Mouse (Mus musculus): ENCODE data around the gene Kctd12.
A peak's percentile ranks its signal among the peaks of the same experiment; 100 is the strongest.

DNA sequence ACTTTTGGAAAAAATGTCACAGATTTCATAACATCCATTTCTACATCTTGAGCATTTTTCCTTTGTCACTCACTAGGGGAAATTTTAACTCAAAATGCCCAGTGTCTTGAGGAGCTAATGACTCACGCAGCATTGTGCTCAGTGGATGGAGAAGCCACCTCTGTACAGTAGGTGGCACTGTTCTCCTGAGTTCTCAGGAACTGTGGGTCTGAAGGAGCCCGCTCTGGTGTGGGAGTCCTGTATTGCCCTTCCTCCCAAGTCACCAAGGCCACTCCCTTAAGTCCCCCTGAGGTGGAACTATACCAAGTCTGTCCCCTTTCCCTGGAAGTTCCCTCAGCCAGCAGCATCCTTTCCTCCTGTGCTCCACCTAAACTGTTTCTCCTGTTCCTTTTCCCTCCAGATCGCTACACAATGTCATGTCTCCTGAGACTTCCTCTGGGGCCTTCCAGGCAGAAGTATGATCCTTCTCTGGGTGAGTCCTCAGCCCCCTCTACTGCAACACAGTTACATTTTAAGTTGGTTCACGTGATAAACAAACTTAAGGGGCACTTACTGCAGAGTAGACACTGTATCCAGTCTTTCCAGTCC, 30.2 kb upstream of the Kctd12 start:
- TF ChIP-seq CTCF (IDR thresholded peaks at IDR 0.05; ENCODE audit: control insufficient read depth, insufficient read depth, insufficient read length) (peak; percentile 67), MYOG (IDR thresholded peaks at IDR 0.05; ENCODE audit: control insufficient read depth, extremely low read depth, insufficient read length) (no peak), MYOD1 (IDR thresholded peaks at IDR 0.05; ENCODE audit: control insufficient read depth, insufficient read length, low read depth) (no peak), MAX (IDR thresholded peaks at IDR 0.05) (no peak), FOSL1 (IDR thresholded peaks at IDR 0.05; ENCODE audit: insufficient read depth, low read length, poor library complexity, severe bottlenecking) (no peak), CEBPB (IDR thresholded peaks at IDR 0.05; ENCODE audit: low read depth) (no peak), USF1 (IDR thresholded peaks at IDR 0.05; ENCODE audit: low read depth) (no peak)
